Mouse (Mus musculus): Measurements from ENCODE around the gene Catsperd.
A peak's percentile ranks its signal among the peaks of the same experiment; 100 is the strongest.

DNA sequence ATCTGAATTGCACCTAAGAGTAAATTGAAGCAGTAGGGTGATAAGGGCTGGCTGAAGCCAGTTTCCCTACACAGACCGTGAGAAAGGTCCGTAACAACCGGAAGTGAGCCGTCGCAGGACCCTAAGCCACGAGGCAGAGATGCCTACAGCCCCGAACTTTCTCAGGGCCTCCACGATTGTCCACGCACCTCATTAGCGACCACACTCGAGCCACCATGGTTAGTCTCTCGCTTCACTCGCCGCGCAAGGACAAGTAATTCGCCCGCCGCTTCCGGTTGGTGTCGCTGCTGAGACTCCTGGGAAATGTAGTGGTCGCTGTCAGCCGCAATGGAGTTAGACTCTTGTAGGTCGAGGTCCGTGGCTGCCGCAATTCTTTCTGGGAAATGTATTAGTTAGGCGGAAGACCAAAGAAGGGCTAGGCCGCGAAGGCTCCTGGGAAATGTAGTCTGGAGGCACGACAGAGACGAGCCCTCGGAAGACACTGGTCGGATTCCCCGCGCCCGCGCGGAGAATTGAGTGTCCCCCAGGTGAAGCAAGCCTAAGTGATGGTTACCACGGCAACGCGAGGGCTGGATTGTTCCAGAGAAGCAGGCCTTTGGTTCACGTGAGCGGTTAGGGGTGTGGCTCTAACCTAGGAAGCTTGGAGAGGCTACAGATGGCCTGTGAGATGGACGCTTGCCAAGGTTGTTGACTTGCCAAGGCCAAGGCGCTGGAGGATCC is 18.3 kb upstream of the Catsperd start, which contains the start of gene 2410015M20Rik:
- TF ChIP-seq CTCF (IDR thresholded peaks at IDR 0.05; ENCODE audit: borderline replicate concordance, insufficient read depth, low read depth, low read length) (peak; percentile 53; the same call in 1 of the 2 replicates), POLR2A (IDR thresholded peaks at IDR 0.05; ENCODE audit: borderline replicate concordance, insufficient read depth, low read length) (peak; percentile 91)

Data from cerebellum, adult 2 months (tissue).